18 mouse cellular contexts compared by ENCODE assay signal in the genomic region with DNA sequence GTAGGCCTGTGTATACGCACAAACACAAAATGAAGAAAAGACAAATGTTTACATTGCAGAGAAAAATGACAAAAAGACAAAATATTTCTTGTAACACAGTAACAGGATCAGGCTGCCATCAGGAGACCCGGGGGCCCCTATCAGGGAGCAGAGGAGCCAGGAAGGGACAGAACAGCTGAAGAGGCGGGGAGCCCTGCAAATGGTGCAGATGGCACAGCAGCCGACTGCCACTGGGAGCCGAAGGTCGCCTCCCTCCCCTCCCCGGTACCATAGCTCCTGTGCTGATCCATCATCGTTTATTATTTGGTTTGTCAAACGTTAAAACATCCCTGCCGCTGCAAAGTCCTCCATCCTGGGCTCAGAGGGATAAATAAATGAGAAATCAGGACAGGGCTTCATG. TPM values are rescaled to one million over a fixed set of nuclear protein-coding genes. Genes with fewer than 3 reads are reported as not detected.
DNase-seq lines count a peak whose midpoint lies in the region; ATAC-seq lines count a peak whose summit lies in the region.
"Had no signal": no experiment of that assay in that cellular context is flagged by ENCODE, and none has a peak within 500 bp of the region (broad histone marks: within the 10 kb centered on the region; RNA-seq: fewer than 3 reads in every experiment).

No protein-coding gene starts in this region.

- 56% methylated on average over 10 of the region's 10 CpGs for WGBS in midbrain, embryonic 12.5 days
- WGBS in midbrain, embryonic 16.5 days = 54% methylated on average over 10 of the region's 10 CpGs
- WGBS in hindbrain, embryonic 14.5 days = 29% methylated on average over 10 of the region's 10 CpGs

- DNase-seq in embryo, embryonic 11 days = peak; percentile 32
- DNase-seq in embryo, embryonic 10 days (ENCODE audit: low spot score) = no peak
- DNase-seq in hindbrain, embryonic 14.5 days (ENCODE audit: low spot score) = no peak
- DNase-seq in thymus, adult 18-20 months = no peak
- DNase-seq in natural killer cell, adult 2 months (ENCODE audit: low spot score in 2 of 2) = no peak
- DNase-seq: cerebellum, postnatal 36 days; kidney, adult 9 months; layer of hippocampus, postnatal 36 days; lung, postnatal 14 days; right cerebral cortex, adult 18-20 months; thymus, postnatal 36 days had no signal

- no peaks in the 10 kb centered on the region for H3K27me3 ChIP-seq in midbrain, embryonic 12.5 days
- no peaks in the 10 kb centered on the region for H3K27me3 ChIP-seq in midbrain, embryonic 16.5 days (ENCODE audit: control insufficient read depth, insufficient read depth, low read depth, low read length)
- H3K27me3 ChIP-seq in hindbrain, embryonic 14.5 days (ENCODE audit: control insufficient read depth, insufficient read depth, low read length) = no peaks in the 10 kb centered on the region
- H3K27me3 ChIP-seq: forebrain, embryonic 15.5 days had no signal

- H3K9me3 ChIP-seq in midbrain, embryonic 12.5 days = no peaks in the 10 kb centered on the region
- no peaks in the 10 kb centered on the region for H3K9me3 ChIP-seq in midbrain, embryonic 16.5 days (replicated peaks; ENCODE audit: control insufficient read depth, low read length, poor library complexity, severe bottlenecking)
- H3K9me3 ChIP-seq in hindbrain, embryonic 14.5 days (ENCODE audit: control insufficient read depth, low read length) = no peaks in the 10 kb centered on the region
- H3K9me3 ChIP-seq: forebrain, embryonic 15.5 days; limb, embryonic 10.5 days had no signal

- peak overlapping the region; percentile 46 for H3K27ac ChIP-seq in midbrain, embryonic 12.5 days (replicated peaks)
- H3K27ac ChIP-seq in midbrain, embryonic 16.5 days (ENCODE audit: low read length) = no peak overlapping the region
- peak overlapping the region; percentile 54 for H3K27ac ChIP-seq in hindbrain, embryonic 14.5 days
- H3K27ac ChIP-seq: forebrain, embryonic 15.5 days; limb, embryonic 10.5 days; liver, embryonic 14.5 days had no signal

- no peak overlapping the region for H3K4me2 ChIP-seq in midbrain, embryonic 12.5 days (replicated peaks)
- no peak overlapping the region for H3K4me2 ChIP-seq in midbrain, embryonic 16.5 days (ENCODE audit: low read length)
- no peak overlapping the region for H3K4me2 ChIP-seq in hindbrain, embryonic 14.5 days (replicated peaks)
- H3K4me2 ChIP-seq: forebrain, embryonic 15.5 days had no signal

- H3K36me3 ChIP-seq in midbrain, embryonic 12.5 days = 0 out of 2 replicates have a peak, but pooled peaks cover 1% of the 10 kb centered on the region
- no peaks in the 10 kb centered on the region for H3K36me3 ChIP-seq in midbrain, embryonic 16.5 days (ENCODE audit: control insufficient read depth, insufficient read depth, low read length)
- H3K36me3 ChIP-seq in hindbrain, embryonic 14.5 days (replicated peaks; ENCODE audit: control insufficient read depth, insufficient read depth) = no peaks in the 10 kb centered on the region
- H3K36me3 ChIP-seq: forebrain, embryonic 15.5 days had no signal

- no peak for ATAC-seq in midbrain, embryonic 12.5 days (ENCODE audit: low FRiP score, low read depth)
- no peak for ATAC-seq in midbrain, embryonic 16.5 days
- ATAC-seq in hindbrain, embryonic 14.5 days (ENCODE audit: low FRiP score) = peak; percentile 34; the same call in 1 of the 2 replicates
- ATAC-seq: forebrain, embryonic 15.5 days had no signal

- no peak overlapping the region for H3K9ac ChIP-seq in midbrain, embryonic 12.5 days (replicated peaks)
- no peak overlapping the region for H3K9ac ChIP-seq in midbrain, embryonic 16.5 days (ENCODE audit: low read depth, low read length)
- H3K9ac ChIP-seq in hindbrain, embryonic 14.5 days = peak overlapping the region; percentile 4; the same call in 1 of the 2 replicates
- H3K9ac ChIP-seq: forebrain, embryonic 15.5 days; liver, embryonic 14.5 days had no signal

- H3K4me3 ChIP-seq in midbrain, embryonic 12.5 days = no peak overlapping the region
- no peak overlapping the region for H3K4me3 ChIP-seq in midbrain, embryonic 16.5 days (ENCODE audit: low read depth, low read length)
- no peak overlapping the region for H3K4me3 ChIP-seq in hindbrain, embryonic 14.5 days (replicated peaks; ENCODE audit: low read length)
- H3K4me3 ChIP-seq: forebrain, embryonic 15.5 days; limb, embryonic 10.5 days had no signal

- peaks cover 24% of the 10 kb centered on the region for H3K4me1 ChIP-seq in midbrain, embryonic 12.5 days
- peaks cover 9% of the 10 kb centered on the region; the same call in 1 of the 2 replicates for H3K4me1 ChIP-seq in midbrain, embryonic 16.5 days (ENCODE audit: control insufficient read depth, insufficient read depth, low read length)
- H3K4me1 ChIP-seq in hindbrain, embryonic 14.5 days (replicated peaks; ENCODE audit: control insufficient read depth, insufficient read depth, low read length) = peaks cover 19% of the 10 kb centered on the region; the same call in 1 of the 2 replicates

RNA-seq across cellular contexts. Expression of gene 1700010B08Rik, which starts 6.6 kb away (rescaled TPM):
- not detected in 2 replicates for polyA plus RNA-seq in midbrain, embryonic 12.5 days (2016; fragmentation: Nextera tagmentation; extraction: Ambion mirVana)
- polyA plus RNA-seq in midbrain, embryonic 16.5 days (2015; fragmentation: Nextera tagmentation; extraction: Ambion mirVana) = not detected in 2 replicates
- polyA plus RNA-seq in hindbrain, embryonic 14.5 days (2014; fragmentation: Nextera tagmentation; extraction: Ambion mirVana) = not detected in 2 replicates
- polyA plus RNA-seq: C2C12; forebrain, embryonic 15.5 days; heart, embryonic 14.5 days; limb, embryonic 10.5 days; liver, embryonic 14.5 days had no signal

RNA-seq across cellular contexts. Expression of gene Vapb, which starts 24.7 kb away (rescaled TPM):
- polyA plus RNA-seq in midbrain, embryonic 12.5 days (2016; fragmentation: Nextera tagmentation; extraction: Ambion mirVana) = 11.0 and 14.8 TPM in 2 replicates
- polyA plus RNA-seq in midbrain, embryonic 16.5 days (2015; fragmentation: Nextera tagmentation; extraction: Ambion mirVana) = 14.4 and 15.9 TPM in 2 replicates
- polyA plus RNA-seq in hindbrain, embryonic 14.5 days (2014; fragmentation: Nextera tagmentation; extraction: Ambion mirVana) = 14.1 and 19.1 TPM in 2 replicates

RNA-seq across cellular contexts. Expression of gene Rab22a, which starts 53.1 kb away (rescaled TPM):
- polyA plus RNA-seq in midbrain, embryonic 12.5 days (2016; fragmentation: Nextera tagmentation; extraction: Ambion mirVana) = 41.4 and 42.5 TPM in 2 replicates
- 33.5 and 34.2 TPM in 2 replicates for polyA plus RNA-seq in midbrain, embryonic 16.5 days (2015; fragmentation: Nextera tagmentation; extraction: Ambion mirVana)
- 38.0 and 43.7 TPM in 2 replicates for polyA plus RNA-seq in hindbrain, embryonic 14.5 days (2014; fragmentation: Nextera tagmentation; extraction: Ambion mirVana)
